Mouse (Mus musculus) spleen, adult 2 months (tissue): ENCODE measurements around the gene Chpf. TPM values are rescaled to one million over a fixed set of nuclear protein-coding genes. Genes with fewer than 3 reads are reported as not detected.

Source experiments
- DNase-seq, 2 experiments: peaks; one replicate each; pipeline versions ENCODE4 v3.0.0 to v3.0.0-alpha.2; 2012 to 2021; ENCODE audit warnings: low spot score in 2 of 2, low read depth in 1 of 2
- H3K27ac ChIP-seq: fragments of 200-500 bp; 2 replicates; pipeline ENCODE4 v1.5.1; 2012; ENCODE audit warnings: low read length, inconsistent platforms; ENCODE audit not compliant: insufficient read depth
- H3K27me3 ChIP-seq: fragments of 200-500 bp; 2 replicates; pipeline ENCODE4 v1.6.1; 2012; ENCODE audit warnings: mild to moderate bottlenecking, moderate library complexity, low read length, inconsistent platforms; ENCODE audit not compliant: control insufficient read depth, insufficient read depth
- H3K36me3 ChIP-seq: fragments of 200-500 bp; 2 replicates; pipeline ENCODE4 v1.6.1; 2012; ENCODE audit warnings: mild to moderate bottlenecking, low read length, inconsistent platforms; ENCODE audit not compliant: control insufficient read depth, insufficient read depth
- H3K4me1 ChIP-seq: fragments of 200-500 bp; 2 replicates; pipeline ENCODE4 v1.6.1; 2011; ENCODE audit warnings: inconsistent platforms; ENCODE audit not compliant: control insufficient read depth, insufficient read depth, insufficient read length
- H3K4me3 ChIP-seq: fragments of 200-500 bp; 2 replicates; pipeline ENCODE4 v1.5.1; 2011; ENCODE audit warnings: mild to moderate bottlenecking, inconsistent platforms; ENCODE audit not compliant: insufficient read depth, insufficient read length; ENCODE audit errors: extremely low read depth
- CTCF ChIP-seq: fragments of 200-500 bp; IDR thresholded peaks from 2 replicates; pipeline ENCODE4 v1.5.1; 2011; ENCODE audit warnings: mild to moderate bottlenecking, inconsistent platforms; ENCODE audit not compliant: insufficient read depth, insufficient read length, insufficient replicate concordance; ENCODE audit errors: extremely low read depth
- POLR2A ChIP-seq: fragments of 200-500 bp; IDR thresholded peaks from 2 replicates; pipeline ENCODE4 v1.6.1; 2011; ENCODE audit warnings: low read depth, low read length, inconsistent platforms
- WGBS: fragments of 180-500 bp; shearing (Covaris S2); methylation state at CpG from one replicate; pipeline ENCODE4 v1.1.7; 2018; 5-methylcytosine and 5-hydroxymethylcytosine counted together
- polyA plus RNA-seq: library from polyadenylated mRNA; depleted of rRNA; stranded (reverse); fragments of >200 nt; gene quantifications from 2 replicates; pipeline ENCODE4 v1.2.3, GENCODE M21; 2012; rRNA removed

Chpf gene
- polyA plus RNA-seq, 1 experiment = 30.4 TPM

GRCm38 (mm10) chr1:75425796-75426471 is 53.2 kb downstream of the Chpf start:
- WGBS = 32% methylated on average over 10 of the region's 10 CpGs
- H3K36me3 ChIP-seq = no peaks in the 10 kb centered on the region
- H3K4me3 ChIP-seq = no peak overlapping the region
- no peaks in the 10 kb centered on the region; the same call in 1 of the 2 replicates for H3K4me1 ChIP-seq
- peaks cover 19% of the 10 kb centered on the region for H3K27me3 ChIP-seq
- TF ChIP-seq POLR2A = no peak
- peak; percentile 73; the same call in 1 of the 2 replicates for TF ChIP-seq CTCF
- H3K27ac ChIP-seq = no peak overlapping the region
- no peak for DNase-seq

Other genes with a start within 250 kb of the Chpf start
- 0.19 TPM in 1 of 2 replicates, not detected in the other for gene A630095N17Rik, start 247.2 kb downstream of the Chpf start, polyA plus RNA-seq
- gene Dnajb2, start 242.9 kb downstream of the Chpf start, polyA plus RNA-seq = 32.6 and 45.8 TPM in 2 replicates
- 0.22 and 0.35 TPM in 2 replicates for gene Ptprn, start 214.8 kb downstream of the Chpf start, polyA plus RNA-seq
- gene Resp18, start 200.9 kb downstream of the Chpf start, polyA plus RNA-seq = 0.18 TPM in 1 of 2 replicates, not detected in the other
- 76.1 and 81.0 TPM in 2 replicates for gene Dnpep, start 161.3 kb downstream of the Chpf start, polyA plus RNA-seq
- 40.5 and 49.3 TPM in 2 replicates for gene Des, start 119.0 kb downstream of the Chpf start, polyA plus RNA-seq
- gene Speg, start 104.0 kb downstream of the Chpf start, polyA plus RNA-seq = 14.3 and 21.2 TPM in 2 replicates
- 85.1 and 101 TPM in 2 replicates for gene Gmppa, start 43.4 kb downstream of the Chpf start, polyA plus RNA-seq
- gene Asic4, start 28.9 kb downstream of the Chpf start, polyA plus RNA-seq = 0.02 and 0.05 TPM in 2 replicates
- 2.6 and 3.6 TPM in 2 replicates for gene Tmem198, start 225 bp upstream of the Chpf start, polyA plus RNA-seq
- 7.8 and 7.9 TPM in 2 replicates for gene Obsl1, start 27.1 kb upstream of the Chpf start, polyA plus RNA-seq
- 2.9 TPM in 2 replicates for gene Inha, start 27.8 kb upstream of the Chpf start, polyA plus RNA-seq
- gene Stk11ip, start 42.2 kb upstream of the Chpf start, polyA plus RNA-seq = 73.8 and 77.3 TPM in 2 replicates
- 3.9 and 4.5 TPM in 2 replicates for gene Slc4a3, start 67.0 kb upstream of the Chpf start, polyA plus RNA-seq